Mouse (Mus musculus) cerebellum, postnatal 4 days (tissue): Measurements from ENCODE around the gene Mslnl.

Source experiments
- DNase-seq, 2 experiments: peaks; one replicate each; pipeline ENCODE4 v3.0.0; 2022; ENCODE audit warnings: low spot score in 2 of 2, mixed read lengths in 1 of 2

Gene Mslnl

GRCm38 (mm10) chr17:25786280-25786679, 50.4 kb downstream of the Mslnl start, which contains the start of gene Ccdc78:
Gene Ccdc78 (plus strand): TSS chr17:25786580.
- no peak for DNase-seq

DNA sequence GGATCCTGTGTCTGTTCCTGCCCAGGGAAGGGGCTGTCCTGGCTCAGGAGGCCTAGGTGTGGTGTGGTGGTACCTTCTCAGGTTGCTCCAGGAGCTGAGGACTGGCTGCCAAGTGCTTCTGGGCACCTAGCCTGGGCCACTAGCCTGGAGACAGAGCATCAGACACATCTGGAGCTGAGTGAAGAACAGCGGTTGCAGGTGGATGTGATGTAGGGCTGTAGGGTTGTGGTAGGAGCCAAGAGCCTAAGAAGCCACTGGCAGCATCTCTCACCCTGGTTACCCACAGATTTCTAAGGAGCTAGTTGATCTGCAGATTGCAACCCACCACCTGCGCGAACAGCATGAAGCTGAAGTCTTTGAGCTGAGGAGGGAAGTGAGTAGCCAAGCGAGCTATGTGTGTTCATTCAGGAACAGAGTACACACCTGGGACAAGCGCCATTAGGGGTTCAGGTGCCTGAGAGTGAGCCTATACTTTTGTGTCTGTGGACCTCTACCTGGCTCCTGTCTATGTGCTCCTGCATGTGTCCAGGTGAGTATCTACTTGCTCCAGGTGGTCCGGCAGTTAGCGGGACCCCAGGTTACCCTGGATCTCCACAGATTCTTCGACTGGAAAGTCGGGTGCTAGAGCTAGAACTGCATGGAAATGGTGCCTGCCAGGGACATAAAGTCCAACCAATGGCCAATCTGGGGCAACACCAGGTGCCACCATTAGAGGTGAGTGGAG, 51.1 kb downstream of the Mslnl start:
- no peak for DNase-seq

- no peak for DNase-seq
Measured at GRCm38 (mm10) chr17:25791320-25791842, 55.5 kb downstream of the Mslnl start.

- DNase-seq: peak; percentile 79 to 90
Measured at GRCm38 (mm10) chr17:25791843-25792527, 56.1 kb downstream of the Mslnl start.

DNA sequence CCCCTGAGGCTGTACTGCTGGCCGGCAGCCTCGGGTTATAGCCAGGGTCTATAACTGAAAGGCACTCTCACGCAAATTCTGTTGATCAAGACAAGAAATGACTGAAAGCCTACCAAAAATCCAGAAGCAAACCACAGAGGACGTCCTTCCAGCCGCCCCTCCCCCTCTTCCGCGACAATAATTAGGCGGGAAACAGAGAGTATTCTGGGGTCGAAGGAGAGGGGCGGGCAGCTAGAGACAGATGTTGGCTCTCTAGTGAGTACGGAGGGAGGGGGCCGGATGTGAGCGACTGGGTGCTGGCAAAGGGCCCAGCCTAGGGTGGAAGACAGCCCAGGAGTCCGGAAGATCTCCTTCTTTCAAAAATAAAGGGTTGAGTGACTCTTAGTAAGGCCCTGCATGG, 56.8 kb downstream of the Mslnl start, which contains the start of gene Fam173a:
TSS of gene Fam173a (minus strand) at position 287 of the 400 bp plus-strand sequence.
- DNase-seq: peak in 1 of 2 experiments; percentile 63

GRCm38 (mm10) chr17:25794197-25794596, 58.4 kb downstream of the Mslnl start:
- no peak for DNase-seq

- no peak for DNase-seq
Measured at GRCm38 (mm10) chr17:25794998-25795397, 59.2 kb downstream of the Mslnl start.

- no peak for DNase-seq
Measured at GRCm38 (mm10) chr17:25795609-25796092, 59.8 kb downstream of the Mslnl start, which contains the start of gene AC134908.4. Gene AC134908.4 (minus strand): TSS chr17:25795659.

- DNase-seq: no peak
Measured at GRCm38 (mm10) chr17:25796211-25796771, 60.4 kb downstream of the Mslnl start.

DNA sequence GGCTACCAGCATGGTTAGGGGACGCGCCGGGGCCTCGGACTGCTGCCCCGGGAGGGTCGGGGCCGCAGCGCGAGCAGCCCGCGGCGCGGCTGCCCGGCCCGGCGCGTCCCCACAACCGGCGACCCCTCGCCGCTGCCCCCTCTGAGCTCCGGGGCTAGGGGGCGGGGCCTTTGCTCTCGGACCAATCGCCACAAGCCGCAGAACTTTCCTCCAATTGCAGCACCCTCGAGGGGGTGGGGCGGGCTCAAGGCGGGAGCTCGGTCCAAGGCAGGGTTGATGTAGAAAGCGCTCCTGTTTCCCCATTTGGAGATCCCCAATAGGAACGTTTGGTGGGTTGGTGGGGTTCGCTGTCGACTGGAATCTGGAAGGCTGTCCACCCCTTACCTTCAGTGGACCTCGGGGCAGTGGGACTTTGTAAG, 61.1 kb downstream of the Mslnl start, which contains the start of gene Metrn:
TSS of gene Metrn (minus strand) at position 186 of the 419 bp plus-strand sequence.
- DNase-seq: peak; percentile 67 to 80
